Mouse (Mus musculus): ENCODE measurements at regions not wholly inside any gene's neighbourhood (a gene's known extent, or its start where the extent isn't known, plus 50 kb on each side); places are given as distances from the start of the nearest gene placed in this dataset.

- DNase-seq = no peak
Measured at GRCm38 (mm10) chr7:36548440-36548839, 149.5 kb upstream of the Tshz3 start.

- no peak for DNase-seq
Measured at GRCm38 (mm10) chr7:36571061-36571460, 126.9 kb upstream of the Tshz3 start.

- DNase-seq = no peak
Measured at GRCm38 (mm10) chr7:36582074-36582473, 115.8 kb upstream of the Tshz3 start.

- no peak for DNase-seq
Measured at GRCm38 (mm10) chr7:36585014-36585413, 112.9 kb upstream of the Tshz3 start.

GRCm38 (mm10) chr7:36591496-36591895, 106.4 kb upstream of the Tshz3 start:
- no peak for DNase-seq

GRCm38 (mm10) chr7:36596630-36597301, 101.2 kb upstream of the Tshz3 start:
- no peak for DNase-seq

- DNase-seq = no peak
Measured at GRCm38 (mm10) chr7:36605026-36605698, 92.8 kb upstream of the Tshz3 start.

GRCm38 (mm10) chr7:36620256-36620655, 77.7 kb upstream of the Tshz3 start:
- DNase-seq = no peak

- DNase-seq = no peak
Measured at GRCm38 (mm10) chr7:36644252-36644651, 53.7 kb upstream of the Tshz3 start.

Measured in right cerebral cortex, postnatal 14 days (tissue).